Mouse (Mus musculus): ENCODE data around the gene Prl2c2.
"Not testable (repeated sequence)": the region's sequence is repeated elsewhere in the genome, so short reads cannot be mapped to it uniquely, and the experiment has no call there.

DNA sequence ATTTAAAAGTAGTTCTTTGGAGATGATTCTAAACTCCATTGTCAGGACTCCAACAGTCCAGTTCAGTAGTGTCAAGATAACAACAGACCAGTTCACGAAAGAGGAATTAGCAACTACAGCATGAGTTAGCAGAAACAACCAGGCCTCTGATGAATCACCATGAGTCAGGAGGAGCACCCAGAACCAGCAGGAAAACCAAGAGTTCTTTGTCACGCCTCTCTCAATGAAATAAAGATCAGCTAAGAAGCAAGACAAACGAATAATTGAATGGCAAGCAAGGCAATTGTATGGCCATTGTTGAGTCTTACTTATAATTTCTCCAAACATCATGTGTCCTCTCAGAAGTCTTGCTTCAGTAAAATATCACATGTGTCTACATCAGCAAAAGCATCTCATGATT, 20.7 kb upstream of the Prl2c2 start:
- not testable (repeated sequence) for TF ChIP-seq CTCF, EP300 (IDR thresholded peaks at IDR 0.05; ENCODE audit: low read depth)
